Mouse (Mus musculus): Measurements from ENCODE around the gene Acvr1b.

The Acvr1b gene

DNA sequence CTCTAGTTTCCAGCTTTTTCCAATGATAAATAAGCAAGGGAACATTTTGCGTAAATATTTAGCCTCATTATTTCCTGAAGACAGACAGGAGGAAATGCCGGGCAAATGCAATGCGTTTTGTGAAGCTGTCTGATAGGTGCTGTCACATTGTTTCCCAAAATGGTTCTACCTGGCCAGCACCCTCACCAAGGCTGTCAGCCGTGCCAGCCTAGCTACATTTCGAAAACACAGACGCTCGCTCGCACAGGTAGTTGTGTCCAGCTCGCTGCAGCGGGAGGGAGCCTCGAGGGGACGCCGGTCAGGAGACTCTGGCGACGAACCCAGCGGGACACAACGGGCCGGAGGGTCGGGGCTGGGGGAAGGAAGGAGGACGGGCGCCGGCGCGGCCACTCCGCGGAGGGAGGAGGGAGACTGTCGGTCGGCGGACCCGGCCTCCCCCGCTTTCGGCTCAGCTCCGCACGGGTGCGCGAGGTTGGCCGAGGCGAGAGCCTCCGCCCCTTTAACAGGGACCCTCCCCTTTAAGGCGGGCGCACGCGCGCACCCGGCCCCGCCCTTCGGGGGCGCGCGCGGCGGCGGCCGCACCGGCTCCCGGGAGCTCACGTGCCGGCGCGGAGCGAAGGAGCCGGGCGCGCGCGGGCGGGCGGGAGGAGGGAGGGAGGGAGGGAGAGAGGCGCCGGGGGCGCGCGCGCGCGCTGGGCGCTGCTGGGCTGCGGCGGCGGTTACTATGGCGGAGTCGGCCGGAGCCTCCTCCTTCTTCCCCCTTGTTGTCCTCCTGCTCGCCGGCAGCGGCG lies at the start of gene Acvr1b:
Acvr1b (plus strand) TSS at position 647 of the 791 bp plus-strand sequence.
- in situ Hi-C loops (cut with MboI; ENCODE audit: low sequenced_read_pairs) = no loop called here

DNA sequence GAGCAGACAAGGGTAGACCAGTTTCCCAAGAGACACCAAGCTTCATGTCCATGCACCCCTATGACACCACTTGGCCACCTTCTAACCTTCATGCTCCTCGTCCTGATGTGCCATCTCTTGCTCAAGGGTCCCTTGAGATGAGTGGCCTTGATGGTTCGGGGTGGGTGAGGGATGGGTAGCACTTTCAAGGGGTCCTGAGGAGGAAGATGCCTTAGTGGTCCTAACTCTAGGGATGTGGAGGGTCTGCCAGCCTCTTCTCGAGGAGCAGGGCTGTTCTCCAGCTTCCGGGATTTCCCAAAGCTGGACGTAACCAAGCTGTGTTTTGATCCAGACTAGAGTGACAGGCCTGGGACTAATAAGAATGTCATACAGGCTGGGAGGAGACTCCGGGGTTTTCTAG lies 48.3 kb upstream of the Acvr1b start:
- in situ Hi-C loops (cut with MboI; ENCODE audit: low sequenced_read_pairs) = no loop called here

DNA sequence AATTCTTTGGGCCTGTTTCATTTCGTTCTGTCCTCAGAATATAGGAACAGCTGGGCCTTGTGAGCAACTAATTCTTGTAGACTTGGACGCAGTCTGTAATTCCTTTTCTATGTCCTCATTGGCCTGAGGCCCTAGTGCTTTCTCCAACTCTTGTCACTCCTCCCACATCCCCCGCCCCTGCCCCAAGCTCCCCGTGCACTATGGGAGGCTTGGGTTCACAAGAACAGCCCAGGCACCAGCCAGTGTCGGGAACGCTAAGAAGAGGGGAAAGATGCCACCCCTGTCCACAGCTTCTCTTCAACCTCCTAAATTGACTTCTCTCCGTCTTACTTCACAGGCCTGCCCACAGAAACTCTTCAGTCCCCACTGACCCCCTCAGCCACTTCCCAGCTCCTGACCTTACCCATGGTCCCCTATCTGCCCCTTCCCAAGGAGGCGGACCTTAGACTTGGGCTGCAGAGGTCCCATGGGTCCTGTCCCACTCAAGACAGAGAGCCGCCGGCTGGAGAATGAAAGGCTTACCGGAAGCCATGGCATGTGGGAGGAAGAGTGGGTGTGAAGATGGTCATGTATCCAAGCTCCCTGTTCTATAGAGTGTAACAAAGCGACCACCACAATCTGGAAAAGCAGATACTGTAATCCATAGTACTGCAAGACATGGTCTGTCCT lies 46.9 kb upstream of the Acvr1b start:
- in situ Hi-C loops (cut with MboI; ENCODE audit: low sequenced_read_pairs) = no loop called here

DNA sequence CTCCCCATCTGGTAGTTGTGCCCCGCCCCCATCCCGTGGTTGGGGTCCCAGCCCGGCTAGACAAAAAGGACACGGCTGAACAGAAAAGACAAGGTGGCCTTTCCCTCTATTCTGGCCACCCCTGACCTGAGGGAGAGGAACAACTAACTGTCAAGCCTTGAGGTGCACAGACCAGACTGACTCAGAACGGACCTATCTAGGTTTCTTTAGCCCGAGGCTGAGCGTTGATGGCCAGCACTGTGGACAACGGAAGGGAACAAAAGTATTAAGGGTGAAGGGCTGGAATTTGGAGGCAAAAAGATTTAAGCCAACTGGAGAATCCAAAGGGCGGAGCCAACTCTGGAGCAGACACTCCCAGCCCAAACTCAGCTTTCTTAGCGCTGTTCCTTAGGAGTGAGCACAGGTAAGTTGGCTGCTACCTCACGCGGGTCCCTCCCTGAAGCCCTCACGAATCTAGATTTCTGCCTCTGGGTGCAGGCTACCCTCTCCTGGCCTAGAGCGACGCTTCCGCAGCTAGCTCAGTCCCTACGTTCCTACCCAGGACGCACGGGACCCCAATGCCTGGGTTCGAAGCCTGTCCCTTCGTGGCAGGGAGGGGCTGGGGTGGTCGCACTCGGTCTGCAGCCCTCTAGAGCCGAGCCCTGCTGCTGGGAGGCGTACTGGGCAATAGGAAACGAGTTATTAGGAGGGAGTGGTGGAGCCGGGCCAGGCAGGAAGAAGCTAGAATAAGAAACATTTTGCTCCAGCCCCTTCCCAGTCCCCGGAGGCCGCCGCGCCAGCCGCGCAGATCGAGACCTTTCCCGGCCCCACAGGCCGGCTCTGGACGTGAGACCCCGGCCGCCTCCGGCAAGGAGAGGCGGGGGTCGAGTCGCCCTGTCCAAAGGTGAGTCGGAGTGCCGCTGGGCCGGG lies 45.4 kb upstream of the Acvr1b start, which contains the start of gene Acvrl1:
Acvrl1 (plus strand) TSS at position 342 of the 909 bp plus-strand sequence.
- in situ Hi-C loops (cut with MboI; ENCODE audit: low sequenced_read_pairs) = no loop called here

DNA sequence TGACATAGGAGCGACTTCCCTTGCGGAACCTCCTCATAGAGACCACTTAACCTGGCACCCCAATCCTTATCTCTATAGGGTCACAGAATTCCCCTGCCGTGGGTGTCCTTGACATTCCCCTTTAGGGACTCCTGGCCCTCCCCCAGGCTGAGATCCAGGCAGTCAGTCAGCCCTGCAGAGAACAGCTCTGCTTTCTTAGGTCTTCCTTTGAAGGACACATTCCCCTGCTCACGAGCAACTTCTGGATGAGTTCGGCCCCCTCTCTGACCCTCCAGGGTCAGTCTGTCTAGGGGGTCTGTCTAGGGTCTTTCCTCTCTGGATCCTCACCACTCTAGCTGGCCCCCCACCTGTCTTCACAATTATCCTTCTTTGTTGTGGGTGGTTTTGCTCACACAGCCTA lies 44.5 kb upstream of the Acvr1b start:
- in situ Hi-C loops (cut with MboI; ENCODE audit: low sequenced_read_pairs) = no loop called here

DNA sequence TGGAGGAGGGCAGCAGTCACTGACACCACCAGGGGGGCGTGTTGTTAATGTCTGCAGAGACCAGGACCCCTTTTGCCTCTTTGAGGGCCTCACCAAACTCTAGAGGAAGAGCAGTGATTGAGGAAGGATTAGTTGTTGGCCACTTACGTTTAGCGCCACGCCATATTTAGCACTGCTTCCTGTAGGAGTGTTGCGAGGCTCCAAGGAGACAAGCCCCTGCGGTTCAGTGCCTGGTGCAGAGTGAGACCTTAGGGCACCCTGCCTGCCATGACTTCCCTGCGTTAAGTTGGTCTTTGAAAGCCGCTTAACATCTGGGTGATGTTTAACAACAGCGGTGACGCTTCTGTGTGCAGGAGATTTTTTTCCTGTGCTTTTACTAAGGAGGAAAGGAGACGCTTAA lies 42.4 kb upstream of the Acvr1b start:
- in situ Hi-C loops (cut with MboI; ENCODE audit: low sequenced_read_pairs) = no loop called here

DNA sequence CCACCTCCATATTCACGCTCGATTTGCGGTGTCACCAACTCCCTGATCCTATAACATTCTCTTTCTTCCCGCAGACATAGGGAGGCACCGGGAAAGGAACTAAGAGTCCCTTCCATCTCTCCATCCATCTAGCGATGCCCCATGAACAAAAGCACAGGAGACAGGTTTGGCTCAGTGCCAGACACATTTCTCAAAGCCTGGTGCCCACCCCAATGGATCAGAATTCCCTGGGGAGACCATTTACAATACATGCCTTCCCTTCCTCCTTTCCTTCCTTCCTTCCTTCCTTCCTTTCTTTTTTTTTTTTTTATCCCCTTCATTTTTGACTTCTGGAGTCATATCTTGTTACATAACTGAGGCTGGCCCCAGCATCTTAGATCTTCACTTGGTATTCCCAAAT lies 41.8 kb upstream of the Acvr1b start:
- in situ Hi-C loops (cut with MboI; ENCODE audit: low sequenced_read_pairs) = no loop called here

DNA sequence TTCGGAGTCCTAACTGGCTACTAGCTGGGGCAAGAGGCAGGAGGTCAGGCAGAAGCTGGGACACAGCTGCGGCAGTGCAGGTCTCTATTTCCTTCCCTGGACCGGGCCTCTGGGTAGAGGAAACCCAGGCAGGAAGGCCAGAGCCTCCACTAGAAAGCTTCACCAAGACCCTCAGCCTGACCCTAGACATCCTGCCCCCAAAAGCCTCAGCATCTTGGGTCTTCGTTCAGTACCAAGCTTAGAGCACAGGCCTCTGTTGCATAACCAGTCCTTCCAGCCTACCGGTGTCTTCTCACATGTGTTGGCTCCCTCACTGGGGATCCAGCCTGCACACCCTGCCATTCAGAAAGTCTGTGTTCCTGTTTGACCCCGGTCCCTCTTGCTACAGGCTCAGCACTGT lies 41.1 kb upstream of the Acvr1b start:
- in situ Hi-C loops (cut with MboI; ENCODE audit: low sequenced_read_pairs) = no loop called here

DNA sequence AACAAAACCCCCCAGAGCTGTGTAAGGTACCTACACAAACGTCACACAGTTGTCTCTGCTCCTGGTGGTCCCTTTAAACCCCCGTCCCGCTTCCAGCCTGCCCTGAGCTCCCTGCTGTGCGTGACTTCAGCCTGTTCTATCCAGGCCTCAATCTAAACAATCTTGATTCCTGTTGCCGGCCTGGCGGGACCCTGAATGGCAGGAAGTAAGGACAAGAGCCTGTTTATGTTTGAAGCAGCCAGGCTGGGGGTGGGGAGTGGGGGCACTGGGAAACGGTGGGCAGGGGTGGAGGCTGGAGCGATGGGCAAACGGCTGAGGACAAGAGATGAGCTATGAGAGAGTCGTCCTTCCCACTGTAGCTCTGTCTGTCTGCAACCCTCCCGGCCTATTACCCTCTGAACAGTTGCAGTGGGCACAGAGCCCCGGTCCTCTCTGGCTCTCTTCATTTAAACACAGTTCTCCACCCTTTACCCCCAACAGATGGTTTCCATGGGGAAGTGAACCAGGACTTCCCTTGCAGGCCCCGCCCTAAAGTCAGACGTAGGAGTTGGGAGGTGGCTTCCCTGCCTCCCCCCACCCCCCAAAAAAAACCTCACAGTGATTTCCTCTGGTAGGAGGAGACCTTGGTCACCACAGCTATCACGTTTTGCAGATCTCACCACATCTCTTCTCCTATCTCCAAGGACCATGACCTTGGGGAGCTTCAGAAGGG lies 39.7 kb upstream of the Acvr1b start:
- in situ Hi-C loops (cut with MboI; ENCODE audit: low sequenced_read_pairs) = no loop called here

DNA sequence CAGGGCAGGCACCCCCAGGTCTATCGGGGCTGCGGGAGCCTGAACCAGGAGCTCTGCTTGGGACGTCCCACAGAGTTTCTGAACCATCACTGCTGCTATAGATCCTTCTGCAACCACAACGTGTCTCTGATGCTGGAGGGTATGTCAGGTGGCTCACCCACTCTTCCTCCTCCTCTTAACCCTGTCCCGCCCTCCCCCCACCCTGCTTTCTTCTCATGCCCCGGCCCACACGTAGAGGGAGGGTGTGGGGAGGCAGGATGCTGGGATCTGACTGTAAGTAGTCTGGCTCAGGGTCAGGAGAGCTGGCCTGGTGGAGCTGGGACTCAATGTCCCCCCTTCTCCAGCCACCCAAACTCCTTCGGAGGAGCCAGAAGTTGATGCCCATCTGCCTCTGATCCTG lies 38.5 kb upstream of the Acvr1b start:
- in situ Hi-C loops (cut with MboI; ENCODE audit: low sequenced_read_pairs) = no loop called here

DNA sequence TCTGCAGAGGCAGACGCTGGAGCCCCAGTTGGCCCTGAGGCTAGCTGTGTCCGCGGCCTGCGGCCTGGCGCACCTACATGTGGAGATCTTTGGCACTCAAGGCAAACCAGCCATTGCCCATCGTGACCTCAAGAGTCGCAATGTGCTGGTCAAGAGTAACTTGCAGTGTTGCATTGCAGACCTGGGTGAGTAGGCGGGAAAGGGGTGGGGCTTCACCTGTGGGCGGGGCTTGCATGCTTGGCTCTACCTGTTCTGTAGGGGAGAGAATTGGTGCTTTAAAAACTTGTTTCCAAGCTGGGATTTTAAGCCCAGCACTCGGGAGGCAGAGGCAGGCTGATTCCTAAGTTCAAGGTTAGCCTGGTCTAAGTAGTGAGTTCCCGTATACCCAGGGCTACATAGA lies 36.4 kb upstream of the Acvr1b start:
- in situ Hi-C loops (cut with MboI; ENCODE audit: low sequenced_read_pairs) = no loop called here

DNA sequence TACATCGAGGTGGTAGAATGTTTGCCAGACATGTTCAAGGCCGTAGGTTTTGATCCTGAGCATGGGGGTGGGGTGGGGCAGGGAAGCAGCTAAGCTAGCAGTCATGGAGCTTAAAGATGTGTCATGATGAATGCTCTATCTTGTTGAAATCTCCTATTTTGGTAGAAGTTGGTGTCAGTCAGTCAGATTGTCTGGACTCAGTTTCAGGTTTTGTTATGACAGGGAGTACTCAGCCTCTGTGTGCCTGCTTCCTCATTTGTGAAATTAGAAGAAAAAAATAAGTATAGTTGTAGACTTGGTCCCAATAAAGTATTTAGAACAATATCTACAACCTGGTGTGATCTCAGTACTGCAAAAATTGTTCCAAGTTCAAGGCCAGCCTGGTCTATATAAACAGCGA lies 35.2 kb upstream of the Acvr1b start:
- in situ Hi-C loops (cut with MboI; ENCODE audit: low sequenced_read_pairs) = no loop called here

DNA sequence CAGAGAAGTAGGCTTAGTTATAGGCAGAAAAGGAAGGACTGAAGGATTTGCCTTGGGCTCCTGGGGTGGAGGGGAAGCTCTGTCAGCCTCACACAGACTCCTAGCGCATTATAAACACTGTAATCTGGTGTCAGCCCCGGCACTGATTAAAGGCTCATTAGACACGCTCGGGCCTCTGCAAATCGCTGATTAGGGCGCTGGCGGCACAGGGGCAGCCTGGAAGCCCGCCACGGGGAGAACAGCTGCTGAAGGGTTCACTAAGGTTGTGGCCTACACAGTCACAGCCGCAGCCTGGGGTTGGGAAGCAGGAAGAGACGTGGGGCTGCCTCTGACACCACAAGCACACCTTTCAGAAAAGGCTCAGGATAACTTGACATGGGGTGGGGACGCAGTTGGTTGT lies 34.0 kb upstream of the Acvr1b start:
- in situ Hi-C loops (cut with MboI; ENCODE audit: low sequenced_read_pairs) = no loop called here

DNA sequence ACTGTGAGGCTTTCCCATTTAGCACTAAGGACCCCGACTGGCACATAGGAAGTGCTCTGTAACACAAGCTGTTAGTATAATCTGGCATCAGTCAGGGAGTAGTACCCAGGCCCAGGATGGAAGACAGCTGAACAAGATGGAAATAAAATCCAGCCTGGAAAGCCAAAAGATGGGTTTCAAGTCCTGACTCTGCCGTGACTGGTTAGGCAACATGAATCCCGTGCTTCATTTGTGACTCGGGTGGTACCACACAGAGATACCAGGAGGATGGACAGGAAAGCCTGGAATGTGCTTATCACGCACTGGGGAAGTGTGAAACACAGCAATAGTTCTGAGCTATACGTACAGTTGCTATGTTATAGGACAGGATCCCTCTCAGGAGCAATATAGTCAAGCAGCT lies 33.3 kb upstream of the Acvr1b start:
- in situ Hi-C loops (cut with MboI; ENCODE audit: low sequenced_read_pairs) = no loop called here

DNA sequence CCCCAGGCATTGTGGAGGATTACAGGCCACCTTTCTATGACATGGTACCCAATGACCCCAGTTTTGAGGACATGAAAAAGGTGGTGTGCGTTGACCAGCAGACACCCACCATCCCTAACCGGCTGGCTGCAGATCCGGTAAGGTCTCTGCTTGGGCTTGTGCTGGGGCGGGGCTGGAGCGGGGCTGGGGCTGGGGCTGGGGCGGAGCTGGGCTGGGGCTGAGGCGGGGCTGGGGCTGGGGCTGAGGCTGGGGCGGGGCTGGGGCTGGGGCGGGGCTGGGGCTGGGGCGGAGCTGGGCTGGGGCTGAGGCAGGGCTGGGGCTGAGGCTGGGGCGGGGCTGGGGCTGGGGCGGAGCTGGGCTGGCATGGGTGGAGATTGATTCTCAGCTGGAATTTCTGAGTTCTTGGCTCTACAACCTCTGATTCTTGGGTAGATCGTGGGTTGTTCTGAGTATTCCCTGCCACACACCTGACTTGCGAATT lies 32.8 kb upstream of the Acvr1b start:
- in situ Hi-C loops (cut with MboI; ENCODE audit: low sequenced_read_pairs) = no loop called here

DNA sequence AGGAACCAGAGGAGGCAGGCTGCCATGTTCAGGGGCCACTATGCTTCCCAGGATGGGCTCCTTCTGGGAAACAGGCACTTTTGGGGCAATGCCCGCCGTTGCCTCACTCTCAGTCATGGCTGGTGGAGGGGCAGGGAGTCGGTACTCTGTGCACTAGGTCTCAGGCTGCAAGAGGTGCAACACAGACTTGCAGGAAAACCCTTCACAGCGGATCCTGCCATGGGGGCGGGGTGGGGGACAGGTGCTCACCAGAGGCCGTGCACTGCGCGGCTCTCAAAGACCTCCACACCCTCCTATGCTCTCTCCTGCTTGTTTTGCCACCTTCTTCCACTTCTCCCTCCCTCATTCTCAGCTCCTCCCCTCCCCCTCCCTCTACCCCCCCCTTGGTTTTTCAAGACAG lies 31.2 kb upstream of the Acvr1b start:
- in situ Hi-C loops (cut with MboI; ENCODE audit: low sequenced_read_pairs) = no loop called here

DNA sequence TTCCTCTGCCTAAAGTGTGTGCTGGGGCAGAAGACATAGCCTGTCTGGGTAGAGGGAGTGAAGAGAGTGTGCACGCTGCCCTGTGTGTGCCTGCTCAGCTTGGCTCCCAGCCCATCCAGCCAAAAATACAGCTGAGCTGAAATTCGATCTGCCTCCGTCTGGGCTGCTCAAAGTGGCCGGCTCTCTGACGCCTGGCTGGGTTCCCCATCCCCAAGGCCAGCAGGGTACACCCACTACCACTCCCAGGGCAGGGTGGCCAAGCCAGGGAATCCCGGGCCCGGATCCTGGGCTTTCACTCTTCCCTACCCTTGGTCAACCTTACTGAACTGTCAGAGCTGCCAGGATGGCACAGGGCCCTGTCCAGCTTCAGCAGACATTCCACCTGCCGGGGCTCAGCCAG lies 30.4 kb upstream of the Acvr1b start:
- in situ Hi-C loops (cut with MboI; ENCODE audit: low sequenced_read_pairs) = no loop called here

DNA sequence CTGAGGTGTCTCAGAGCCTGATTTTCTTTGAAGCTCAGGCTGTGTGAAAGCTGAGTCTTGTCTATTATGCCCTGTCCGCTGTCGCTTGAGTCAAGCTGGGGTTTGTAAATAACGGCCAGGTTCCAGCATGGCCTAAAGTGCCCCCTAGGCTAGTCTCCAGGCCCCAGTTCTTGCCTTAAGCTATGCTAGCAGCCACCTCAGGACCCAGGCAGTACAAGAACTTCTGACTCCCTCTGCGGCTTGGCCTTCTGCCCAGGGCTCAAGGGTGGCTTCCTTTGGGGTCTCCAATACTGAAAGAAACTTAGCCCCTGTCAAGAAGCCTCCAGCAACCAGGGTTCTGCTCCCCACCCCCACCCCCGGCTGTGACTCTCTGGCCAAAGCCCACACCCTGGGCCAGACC lies 29.7 kb upstream of the Acvr1b start:
- in situ Hi-C loops (cut with MboI; ENCODE audit: low sequenced_read_pairs) = no loop called here

DNA sequence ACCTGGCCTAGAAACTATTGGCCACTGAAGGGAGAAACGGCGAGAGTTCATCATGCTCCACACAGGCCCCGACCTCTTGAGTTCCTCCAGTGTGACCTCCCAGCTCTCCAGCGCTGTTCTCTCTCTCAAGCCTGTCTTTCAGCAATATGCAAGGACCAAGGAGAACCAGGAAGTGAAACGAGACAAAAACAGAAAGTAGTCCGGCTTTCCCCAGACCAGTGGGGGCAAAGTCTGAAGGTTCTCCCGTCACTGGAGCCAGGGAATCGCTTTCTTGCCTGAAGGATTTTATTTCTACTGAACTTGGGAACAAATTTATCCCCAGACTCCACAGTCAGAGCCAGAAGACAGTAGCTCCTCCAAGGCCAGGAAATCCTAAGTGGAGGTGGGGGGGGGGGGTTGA lies 29.1 kb upstream of the Acvr1b start:
- in situ Hi-C loops (cut with MboI; ENCODE audit: low sequenced_read_pairs) = no loop called here

DNA sequence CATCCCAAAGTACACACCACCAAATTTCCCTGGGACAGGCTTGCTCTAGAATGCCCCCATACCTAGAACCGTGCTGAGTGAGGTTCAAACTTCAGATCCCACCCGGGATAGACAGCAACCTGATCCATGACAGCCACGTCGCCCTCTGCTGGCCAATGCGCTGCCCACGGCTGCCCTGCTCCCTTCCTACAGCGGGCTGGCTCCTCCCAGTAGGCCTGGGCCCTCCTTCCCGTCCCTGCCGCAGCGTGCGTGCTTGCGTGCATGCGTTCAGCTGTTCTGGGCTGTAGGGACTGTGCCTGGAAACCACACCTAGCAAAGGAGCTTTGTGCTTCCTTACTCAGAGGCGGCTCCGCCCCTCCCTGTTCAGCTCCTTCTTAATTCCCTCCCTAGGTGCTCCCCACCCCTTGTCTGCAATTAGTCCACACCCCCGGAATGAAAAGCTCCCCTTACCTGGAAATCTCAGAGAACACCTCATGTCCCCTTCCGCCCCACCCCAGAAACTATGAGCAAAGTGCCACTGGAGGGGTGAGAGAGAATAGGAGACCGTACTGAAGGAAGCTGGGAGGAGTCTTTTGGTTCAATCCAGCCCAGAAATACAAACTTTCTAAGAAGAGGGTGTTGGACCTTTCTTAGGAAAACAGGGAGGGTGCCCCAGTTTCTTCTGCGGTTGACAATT lies 28.3 kb upstream of the Acvr1b start:
- in situ Hi-C loops (cut with MboI; ENCODE audit: low sequenced_read_pairs) = no loop called here
